Comparison of ENCODE assay signal across 23 mouse cellular contexts in genomic region chr8:85925574-85925973, GRCm38 (mm10).
DNase-seq lines count a peak whose midpoint lies in the region; ATAC-seq and TF ChIP-seq lines count a peak whose summit lies in the region.
"Had no signal": no experiment of that assay in that cellular context is flagged by ENCODE, and none has a peak within 500 bp of the region (broad histone marks: within the 10 kb centered on the region; RNA-seq: fewer than 3 reads in every experiment).

No protein-coding gene starts in this region.

- no peak overlapping the region for H3K4me3 ChIP-seq in forebrain, postnatal 0 days (ENCODE audit: low read depth, low read length)
- no peak overlapping the region for H3K4me3 ChIP-seq in forebrain, embryonic 14.5 days (ENCODE audit: low read depth, low read length)
- H3K4me3 ChIP-seq in hindbrain, embryonic 14.5 days (replicated peaks; ENCODE audit: low read length): no peak overlapping the region
- no peak overlapping the region for H3K4me3 ChIP-seq in hindbrain, embryonic 12.5 days
- no peak overlapping the region for H3K4me3 ChIP-seq in left cerebral cortex, adult 2 months
- no peak overlapping the region for H3K4me3 ChIP-seq in neural tube, embryonic 15.5 days (replicated peaks)
- H3K4me3 ChIP-seq: embryonic facial prominence, embryonic 12.5 days; erythroblast, embryonic 14.5 days; forebrain, embryonic 12.5 days; heart, embryonic 12.5 days; intestine, embryonic 15.5 days; limb, embryonic 12.5 days had no signal

- no peak overlapping the region for H3K9ac ChIP-seq in forebrain, postnatal 0 days
- H3K9ac ChIP-seq in forebrain, embryonic 14.5 days (ENCODE audit: low read length): no peak overlapping the region
- no peak overlapping the region for H3K9ac ChIP-seq in hindbrain, embryonic 14.5 days
- no peak overlapping the region for H3K9ac ChIP-seq in hindbrain, embryonic 12.5 days
- H3K9ac ChIP-seq in neural tube, embryonic 15.5 days (replicated peaks): no peak overlapping the region
- H3K9ac ChIP-seq: embryonic facial prominence, embryonic 12.5 days; forebrain, embryonic 12.5 days; heart, embryonic 12.5 days; intestine, embryonic 15.5 days; limb, embryonic 12.5 days; liver, postnatal 0 days had no signal

- intact Hi-C loops in left cerebral cortex, adult 2 months (cut with DNase I): no loop called here
- intact Hi-C loops in left cerebral cortex, postnatal 36 days (cut with DNase I): no loop called here

- H3K27me3 ChIP-seq in forebrain, postnatal 0 days (ENCODE audit: insufficient read depth, low read length): no peaks in the 10 kb centered on the region
- no peaks in the 10 kb centered on the region for H3K27me3 ChIP-seq in forebrain, embryonic 14.5 days (replicated peaks; ENCODE audit: control insufficient read depth, insufficient read depth, low read length)
- H3K27me3 ChIP-seq in hindbrain, embryonic 14.5 days (ENCODE audit: control insufficient read depth, insufficient read depth, low read length): no peaks in the 10 kb centered on the region
- no peaks in the 10 kb centered on the region for H3K27me3 ChIP-seq in hindbrain, embryonic 12.5 days
- no peaks in the 10 kb centered on the region for H3K27me3 ChIP-seq in neural tube, embryonic 15.5 days (replicated peaks)
- H3K27me3 ChIP-seq: embryonic facial prominence, embryonic 12.5 days; forebrain, embryonic 12.5 days; heart, embryonic 12.5 days; intestine, embryonic 15.5 days; limb, embryonic 12.5 days had no signal

- no peak for DNase-seq in forebrain, postnatal 0 days
- no peak for DNase-seq in forebrain, embryonic 14.5 days (ENCODE audit: low spot score)
- DNase-seq in hindbrain, embryonic 14.5 days (ENCODE audit: low spot score): no peak
- DNase-seq in left cerebral cortex, adult 2 months (ENCODE audit: extremely low spot score in 1 of 2, low spot score in 2 of 2): no peak
- no peak for DNase-seq in left cerebral cortex, postnatal 36 days (ENCODE audit: low spot score in 2 of 2)
- no peak for DNase-seq in Muller cell, postnatal 12 days (ENCODE audit: inconsistent ontology term)
- DNase-seq: cerebellum, postnatal 25 days; heart, postnatal 4 days; liver, postnatal 0 days; retina, postnatal 1 day; spleen, adult 18-20 months had no signal

- 81% methylated on average over 1 of the region's 1 CpGs for WGBS in forebrain, postnatal 0 days
- WGBS in forebrain, embryonic 14.5 days: 100% methylated on average over 1 of the region's 1 CpGs
- 86% methylated on average over 1 of the region's 1 CpGs for WGBS in hindbrain, embryonic 14.5 days
- 88% methylated on average over 1 of the region's 1 CpGs for WGBS in hindbrain, embryonic 12.5 days
- WGBS in neural tube, embryonic 15.5 days: 91% methylated on average over 1 of the region's 1 CpGs

- H3K9me3 ChIP-seq in forebrain, postnatal 0 days (ENCODE audit: low read length): no peaks in the 10 kb centered on the region
- no peaks in the 10 kb centered on the region for H3K9me3 ChIP-seq in forebrain, embryonic 14.5 days (replicated peaks; ENCODE audit: control insufficient read depth, low read length)
- no peaks in the 10 kb centered on the region for H3K9me3 ChIP-seq in hindbrain, embryonic 14.5 days (ENCODE audit: control insufficient read depth, low read length)
- no peaks in the 10 kb centered on the region for H3K9me3 ChIP-seq in hindbrain, embryonic 12.5 days (replicated peaks)
- H3K9me3 ChIP-seq in neural tube, embryonic 15.5 days (replicated peaks): no peaks in the 10 kb centered on the region
- H3K9me3 ChIP-seq: embryonic facial prominence, embryonic 12.5 days; forebrain, embryonic 12.5 days; heart, embryonic 12.5 days; intestine, embryonic 15.5 days; limb, embryonic 12.5 days had no signal

- ATAC-seq in forebrain, postnatal 0 days: peak; percentile 36
- no peak for ATAC-seq in forebrain, embryonic 14.5 days
- ATAC-seq in hindbrain, embryonic 14.5 days (ENCODE audit: low FRiP score): no peak
- ATAC-seq in hindbrain, embryonic 12.5 days (ENCODE audit: low FRiP score): no peak
- ATAC-seq in neural tube, embryonic 15.5 days (ENCODE audit: low FRiP score): peak; percentile 66; the same call in 1 of the 2 replicates
- ATAC-seq: intestine, embryonic 15.5 days; liver, postnatal 0 days; lung, postnatal 0 days had no signal

- no peaks in the 10 kb centered on the region for H3K36me3 ChIP-seq in forebrain, postnatal 0 days (ENCODE audit: insufficient read depth)
- H3K36me3 ChIP-seq in forebrain, embryonic 14.5 days (ENCODE audit: control insufficient read depth, insufficient read depth, low read length): no peaks in the 10 kb centered on the region
- no peaks in the 10 kb centered on the region for H3K36me3 ChIP-seq in hindbrain, embryonic 14.5 days (replicated peaks; ENCODE audit: control insufficient read depth, insufficient read depth)
- no peaks in the 10 kb centered on the region for H3K36me3 ChIP-seq in hindbrain, embryonic 12.5 days
- no peaks in the 10 kb centered on the region for H3K36me3 ChIP-seq in neural tube, embryonic 15.5 days
- H3K36me3 ChIP-seq: embryonic facial prominence, embryonic 12.5 days; forebrain, embryonic 12.5 days; intestine, embryonic 15.5 days; limb, embryonic 12.5 days had no signal

- no peak overlapping the region for H3K4me2 ChIP-seq in forebrain, postnatal 0 days (ENCODE audit: low read depth)
- no peak overlapping the region for H3K4me2 ChIP-seq in forebrain, embryonic 14.5 days (ENCODE audit: low read length)
- no peak overlapping the region for H3K4me2 ChIP-seq in hindbrain, embryonic 14.5 days (replicated peaks)
- no peak overlapping the region for H3K4me2 ChIP-seq in hindbrain, embryonic 12.5 days (replicated peaks)
- H3K4me2 ChIP-seq in neural tube, embryonic 15.5 days: no peak overlapping the region
- H3K4me2 ChIP-seq: embryonic facial prominence, embryonic 12.5 days; forebrain, embryonic 12.5 days; heart, embryonic 12.5 days; intestine, embryonic 15.5 days; limb, embryonic 12.5 days; liver, embryonic 11.5 days; midbrain, embryonic 11.5 days had no signal

- H3K27ac ChIP-seq in forebrain, postnatal 0 days (ENCODE audit: low read depth, low read length): peak overlapping the region; percentile 6; the same call in 1 of the 2 replicates
- no peak overlapping the region for H3K27ac ChIP-seq in forebrain, embryonic 14.5 days (ENCODE audit: low read depth, low read length)
- peak overlapping the region; percentile 33; the same call in 1 of the 2 replicates for H3K27ac ChIP-seq in hindbrain, embryonic 14.5 days
- H3K27ac ChIP-seq in hindbrain, embryonic 12.5 days: no peak overlapping the region
- H3K27ac ChIP-seq in left cerebral cortex, adult 2 months: peak overlapping the region; percentile 63
- H3K27ac ChIP-seq in neural tube, embryonic 15.5 days (replicated peaks): peak overlapping the region; percentile 45
- H3K27ac ChIP-seq: embryonic facial prominence, embryonic 12.5 days; forebrain, embryonic 12.5 days; intestine, embryonic 15.5 days; limb, embryonic 12.5 days; macrophage had no signal

- H3K4me1 ChIP-seq in forebrain, postnatal 0 days (ENCODE audit: insufficient read depth): no peaks in the 10 kb centered on the region
- no peaks in the 10 kb centered on the region for H3K4me1 ChIP-seq in forebrain, embryonic 14.5 days (ENCODE audit: control insufficient read depth, insufficient read depth, low read length)
- H3K4me1 ChIP-seq in hindbrain, embryonic 14.5 days (replicated peaks; ENCODE audit: control insufficient read depth, insufficient read depth, low read length): no peaks in the 10 kb centered on the region
- H3K4me1 ChIP-seq in hindbrain, embryonic 12.5 days: no peaks in the 10 kb centered on the region
- no peaks in the 10 kb centered on the region for H3K4me1 ChIP-seq in neural tube, embryonic 15.5 days
- H3K4me1 ChIP-seq: embryonic facial prominence, embryonic 12.5 days; forebrain, embryonic 12.5 days; intestine, embryonic 15.5 days; limb, embryonic 12.5 days had no signal

- no peak for TF ChIP-seq CTCF in forebrain, postnatal 0 days (IDR thresholded peaks at IDR 0.05; ENCODE audit: low read depth)
- TF ChIP-seq CTCF in left cerebral cortex, adult 2 months (IDR thresholded peaks at IDR 0.05): no peak

Comparison
In these comparisons a context has a peak if more than half of its experiments do, and no peak if none do; other contexts are left out.
1. ATAC-seq: peak in forebrain, postnatal 0 days (single experiment) and neural tube, embryonic 15.5 days (single experiment); none in forebrain, embryonic 14.5 days (single experiment), hindbrain, embryonic 14.5 days (single experiment) and hindbrain, embryonic 12.5 days (single experiment).
2. H3K27ac ChIP-seq: peak in forebrain, postnatal 0 days (single experiment), hindbrain, embryonic 14.5 days (single experiment), left cerebral cortex, adult 2 months (single experiment) and neural tube, embryonic 15.5 days (single experiment); none in forebrain, embryonic 14.5 days (single experiment) and hindbrain, embryonic 12.5 days (single experiment).